Mouse (Mus musculus) limb, embryonic 15.5 days (tissue): ENCODE results near the gene Nadk2. TPM values are rescaled to one million over a fixed set of nuclear protein-coding genes. Genes with fewer than 3 reads are reported as not detected.

Experiments used
- ATAC-seq: fragments of 200-750 bp; cut with Nextera tagmentation; 2 replicates; pipeline ENCODE4 v1.8.0; 2017; ENCODE audit warnings: low read depth, moderate TSS enrichment; ENCODE audit not compliant: insufficient number of reproducible peaks, low FRiP score, low TSS enrichment
- H3K27ac ChIP-seq: fragments of 300-500 bp; sonication (generic); 2 replicates; pipeline ENCODE4 v1.5.1; 2015; ENCODE audit warnings: moderate library complexity, mild to moderate bottlenecking, inconsistent platforms
- H3K27me3 ChIP-seq: fragments of 300-500 bp; sonication (generic); 2 replicates; pipeline ENCODE4 v1.6.1; 2015; ENCODE audit warnings: inconsistent platforms
- H3K36me3 ChIP-seq: fragments of 300-500 bp; sonication (generic); 2 replicates; pipeline ENCODE4 v1.6.1; 2015; ENCODE audit warnings: inconsistent platforms
- H3K4me1 ChIP-seq: fragments of 300-500 bp; sonication (generic); 2 replicates; pipeline ENCODE4 v1.6.1; 2015; ENCODE audit warnings: inconsistent platforms
- H3K4me2 ChIP-seq: fragments of 300-500 bp; sonication (generic); 2 replicates; pipeline ENCODE4 v1.6.1; 2015; ENCODE audit warnings: mild to moderate bottlenecking, inconsistent platforms
- H3K4me3 ChIP-seq: fragments of 300-500 bp; sonication (generic); 2 replicates; pipeline ENCODE4 v1.5.1; 2015; ENCODE audit warnings: mild to moderate bottlenecking, inconsistent platforms
- H3K9ac ChIP-seq: fragments of 300-500 bp; sonication (generic); 2 replicates; pipeline ENCODE4 v1.6.1; 2015; ENCODE audit warnings: inconsistent platforms
- H3K9me3 ChIP-seq: fragments of 300-500 bp; sonication (generic); 2 replicates; pipeline ENCODE4 v1.6.1; 2016; ENCODE audit warnings: inconsistent platforms
- WGBS: fragments of 180-500 bp; shearing (Covaris S2); methylation state at CpG from one replicate; pipeline ENCODE4 v1.1.7; 2015; 5-methylcytosine and 5-hydroxymethylcytosine counted together
- polyA plus RNA-seq: library from polyadenylated mRNA; unstranded; fragments of >200 nt; fragmentation: Nextera tagmentation; extraction: Ambion mirVana; gene quantifications from 2 replicates; pipeline ENCODE4 v1.2.1, GENCODE M21; 2015

The Nadk2 gene
- polyA plus RNA-seq, 1 experiment from 2014 or later, result 19.8 TPM

DNA sequence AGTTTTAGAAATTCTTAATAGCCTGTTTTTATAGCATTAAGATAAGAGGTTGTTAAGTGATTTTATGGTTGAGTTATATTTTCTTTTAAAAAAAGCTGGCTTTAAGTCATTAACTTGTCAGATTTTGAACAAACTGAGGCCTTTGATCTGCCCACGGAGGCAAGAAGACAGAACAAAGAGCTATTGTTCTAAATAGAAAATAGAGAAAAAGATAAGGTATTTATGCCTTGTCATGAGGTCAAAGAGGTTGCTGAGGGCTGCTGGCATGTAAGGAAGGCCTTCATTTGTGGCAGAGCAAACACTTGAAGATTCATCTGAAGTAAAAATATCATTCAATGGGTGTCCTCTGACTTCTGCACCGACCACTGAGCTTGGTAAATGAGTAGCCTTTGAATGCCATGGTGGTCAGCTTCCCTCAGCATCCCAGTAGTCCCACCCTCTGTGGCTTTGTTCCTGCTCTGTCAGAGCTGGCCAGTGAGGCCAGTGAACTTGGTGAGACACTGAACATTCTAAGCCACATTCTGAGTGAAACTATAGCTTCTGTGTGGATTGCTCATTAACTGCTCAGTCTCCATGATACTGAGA is 18.2 kb downstream of the Nadk2 start:
- H3K4me3 ChIP-seq, result no peak overlapping the region
- no peak overlapping the region for H3K9ac ChIP-seq
- H3K4me2 ChIP-seq, result no peak overlapping the region
- no peak overlapping the region for H3K27ac ChIP-seq
- H3K4me1 ChIP-seq, result no peaks in the 10 kb centered on the region; the same call in 1 of the 2 replicates
- no peaks in the 10 kb centered on the region for H3K9me3 ChIP-seq
- ATAC-seq, result no peak
- WGBS, result 48% methylated on average over 2 of the region's 2 CpGs
- peaks cover 29% of the 10 kb centered on the region for H3K36me3 ChIP-seq
- no peaks in the 10 kb centered on the region for H3K27me3 ChIP-seq

DNA sequence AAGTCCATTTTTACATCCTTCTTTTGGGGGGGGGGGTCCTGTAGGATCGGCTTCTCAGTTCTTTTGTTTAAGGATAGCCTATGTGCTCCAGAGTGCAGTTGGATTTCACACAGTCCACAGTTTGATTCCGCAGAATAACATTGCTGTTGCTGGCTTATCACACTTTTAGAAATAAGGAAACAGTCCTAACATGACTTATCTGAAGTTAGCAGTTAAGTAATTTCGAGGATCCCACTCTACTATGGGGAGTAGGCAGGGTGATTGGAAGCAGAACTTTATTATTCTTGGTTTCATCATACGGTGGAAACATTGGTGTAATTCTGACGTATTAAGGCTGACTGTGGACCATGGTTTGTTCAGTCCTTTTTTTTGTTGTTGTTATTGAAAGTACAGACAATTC is 19.6 kb downstream of the Nadk2 start:
- peaks cover 5% of the 10 kb centered on the region; the same call in 1 of the 2 replicates for H3K4me1 ChIP-seq
- no peak overlapping the region for H3K4me2 ChIP-seq
- no peak overlapping the region for H3K4me3 ChIP-seq
- no peak for ATAC-seq
- H3K27ac ChIP-seq, result no peak overlapping the region
- WGBS, result 91% methylated on average over 5 of the region's 5 CpGs
- H3K27me3 ChIP-seq, result no peaks in the 10 kb centered on the region
- H3K36me3 ChIP-seq, result peaks cover 36% of the 10 kb centered on the region
- no peak overlapping the region for H3K9ac ChIP-seq
- no peaks in the 10 kb centered on the region for H3K9me3 ChIP-seq

DNA sequence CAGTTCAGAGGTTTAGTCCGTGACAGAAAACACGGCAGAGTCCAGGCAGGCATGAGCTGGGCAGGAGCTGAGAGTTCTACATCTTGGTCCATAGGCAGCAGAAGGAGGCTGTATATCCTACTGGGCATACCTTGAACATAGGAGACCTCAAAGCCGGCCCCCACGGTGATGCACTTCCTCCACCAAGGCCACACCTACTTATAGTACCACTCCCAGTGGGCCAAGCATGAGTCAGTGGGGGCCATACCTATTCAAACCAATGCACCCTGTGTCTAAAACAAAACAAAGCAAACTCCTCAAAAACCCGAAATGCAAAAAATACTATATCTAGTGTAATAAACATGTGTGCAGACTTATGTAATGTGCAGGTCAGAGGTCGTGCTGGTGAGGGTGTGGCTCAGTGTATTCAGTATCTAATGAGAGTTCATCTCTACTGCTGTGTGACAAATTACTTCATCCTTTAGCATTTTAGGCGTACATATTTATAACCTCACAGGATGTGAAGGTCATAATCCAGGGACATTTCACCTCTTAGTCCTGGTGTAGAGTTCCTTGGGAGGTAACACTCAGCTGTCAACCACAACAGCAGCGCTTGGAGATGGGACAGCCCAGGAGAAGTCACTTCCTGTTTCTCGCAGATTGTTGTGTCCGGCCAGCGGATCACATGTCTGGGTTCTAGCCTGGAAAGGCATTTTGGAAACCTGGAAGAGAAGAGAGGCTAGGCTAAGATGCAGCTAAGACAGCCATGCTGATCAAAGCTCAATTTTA is 22.7 kb downstream of the Nadk2 start:
- no peak overlapping the region for H3K4me2 ChIP-seq
- 74% methylated on average over 11 of the region's 11 CpGs for WGBS
- H3K4me3 ChIP-seq, result no peak overlapping the region
- peaks cover 34% of the 10 kb centered on the region for H3K36me3 ChIP-seq
- peak; percentile 44; the same call in 1 of the 2 replicates for ATAC-seq
- H3K4me1 ChIP-seq, result peaks cover 5% of the 10 kb centered on the region; the same call in 1 of the 2 replicates
- no peak overlapping the region for H3K9ac ChIP-seq
- no peak overlapping the region for H3K27ac ChIP-seq
- no peaks in the 10 kb centered on the region for H3K9me3 ChIP-seq
- no peaks in the 10 kb centered on the region for H3K27me3 ChIP-seq

DNA sequence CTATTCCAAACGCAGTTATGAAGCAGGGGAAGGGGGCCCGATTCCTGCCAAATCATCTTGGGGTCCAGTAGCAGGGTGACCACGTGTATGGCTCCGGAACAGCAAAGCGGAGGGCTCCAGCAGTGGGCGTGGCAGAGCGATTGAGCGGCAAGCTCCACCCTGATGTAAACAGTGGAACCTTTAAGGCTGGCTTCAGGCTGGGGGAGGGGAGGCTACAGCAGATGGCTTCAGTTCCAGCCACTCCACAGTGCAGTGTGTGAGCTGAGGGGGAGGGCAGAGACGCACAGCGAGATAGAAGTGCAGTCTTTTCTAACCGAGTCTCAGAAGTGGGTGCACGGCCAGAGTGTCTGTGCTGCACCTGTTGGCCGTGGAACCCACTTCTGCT is 23.3 kb downstream of the Nadk2 start:
- H3K36me3 ChIP-seq, result peaks cover 34% of the 10 kb centered on the region
- H3K9me3 ChIP-seq, result no peaks in the 10 kb centered on the region
- no peak overlapping the region for H3K27ac ChIP-seq
- no peak overlapping the region for H3K4me2 ChIP-seq
- WGBS, result 26% methylated on average over 13 of the region's 13 CpGs
- ATAC-seq, result peak; percentile 19; the same call in 1 of the 2 replicates
- H3K4me3 ChIP-seq, result no peak overlapping the region
- no peaks in the 10 kb centered on the region for H3K27me3 ChIP-seq
- H3K9ac ChIP-seq, result no peak overlapping the region
- H3K4me1 ChIP-seq, result peaks cover 5% of the 10 kb centered on the region; the same call in 1 of the 2 replicates

DNA sequence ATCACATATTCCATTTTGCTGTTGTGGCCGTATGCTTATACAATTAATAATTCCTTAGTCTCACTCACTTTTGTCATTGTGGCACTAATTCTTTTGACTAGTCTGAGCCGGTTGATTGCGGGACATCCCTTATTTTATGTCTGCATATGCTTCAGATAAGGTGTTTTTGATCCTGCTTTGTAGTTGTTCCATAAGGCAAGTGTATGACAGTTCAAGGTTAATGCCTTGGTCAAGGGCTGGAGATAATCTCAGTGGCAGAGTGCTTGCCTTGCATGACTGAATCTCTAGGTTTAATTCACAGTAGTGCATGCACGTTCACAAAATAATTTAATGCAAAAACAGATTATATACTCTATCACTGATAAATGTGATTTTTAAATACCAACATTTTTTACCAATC is 25.8 kb downstream of the Nadk2 start:
- H3K4me2 ChIP-seq, result no peak overlapping the region
- no peaks in the 10 kb centered on the region for H3K9me3 ChIP-seq
- 94% methylated on average over 4 of the region's 4 CpGs for WGBS
- no peaks in the 10 kb centered on the region for H3K27me3 ChIP-seq
- ATAC-seq, result no peak
- H3K9ac ChIP-seq, result no peak overlapping the region
- peaks cover 5% of the 10 kb centered on the region; the same call in 1 of the 2 replicates for H3K4me1 ChIP-seq
- no peak overlapping the region for H3K4me3 ChIP-seq
- H3K27ac ChIP-seq, result no peak overlapping the region
- peaks cover 50% of the 10 kb centered on the region for H3K36me3 ChIP-seq

DNA sequence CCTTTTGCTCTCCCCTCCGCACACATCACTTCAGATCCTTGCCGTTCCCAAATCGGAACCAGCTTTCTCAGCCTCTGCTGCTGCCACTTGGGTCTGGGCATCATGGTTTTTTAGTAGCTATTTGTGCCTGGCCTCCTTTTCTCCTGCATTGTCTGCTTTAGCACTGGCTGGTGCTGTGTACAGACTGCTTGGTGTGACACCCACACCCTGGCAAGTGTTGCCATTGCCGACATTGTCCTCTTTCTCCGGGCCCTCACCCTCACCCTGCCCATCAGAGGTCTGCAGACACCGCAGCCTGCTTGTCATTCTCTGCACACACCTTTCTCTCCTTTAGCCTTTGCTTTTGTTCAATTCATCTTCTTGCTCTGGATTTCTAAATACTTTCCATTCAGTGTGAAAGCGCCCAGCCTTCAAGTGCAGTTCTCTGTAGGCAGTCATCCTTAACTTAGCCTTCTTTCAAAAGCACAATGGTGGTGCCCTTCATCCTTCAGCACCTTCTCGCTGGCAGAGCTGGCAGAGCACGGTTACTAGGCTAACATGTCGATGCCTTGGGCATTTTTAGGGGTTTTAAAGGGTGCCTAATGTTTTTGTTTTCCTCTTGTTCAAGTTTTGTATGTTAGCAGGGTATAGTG is 29.5 kb downstream of the Nadk2 start:
- H3K36me3 ChIP-seq, result peaks cover 46% of the 10 kb centered on the region
- no peak overlapping the region for H3K4me3 ChIP-seq
- H3K9me3 ChIP-seq, result no peaks in the 10 kb centered on the region
- no peak overlapping the region for H3K27ac ChIP-seq
- WGBS, result 94% methylated on average over 10 of the region's 10 CpGs
- H3K27me3 ChIP-seq, result no peaks in the 10 kb centered on the region
- H3K9ac ChIP-seq, result no peak overlapping the region
- no peaks in the 10 kb centered on the region for H3K4me1 ChIP-seq
- no peak for ATAC-seq
- no peak overlapping the region for H3K4me2 ChIP-seq

DNA sequence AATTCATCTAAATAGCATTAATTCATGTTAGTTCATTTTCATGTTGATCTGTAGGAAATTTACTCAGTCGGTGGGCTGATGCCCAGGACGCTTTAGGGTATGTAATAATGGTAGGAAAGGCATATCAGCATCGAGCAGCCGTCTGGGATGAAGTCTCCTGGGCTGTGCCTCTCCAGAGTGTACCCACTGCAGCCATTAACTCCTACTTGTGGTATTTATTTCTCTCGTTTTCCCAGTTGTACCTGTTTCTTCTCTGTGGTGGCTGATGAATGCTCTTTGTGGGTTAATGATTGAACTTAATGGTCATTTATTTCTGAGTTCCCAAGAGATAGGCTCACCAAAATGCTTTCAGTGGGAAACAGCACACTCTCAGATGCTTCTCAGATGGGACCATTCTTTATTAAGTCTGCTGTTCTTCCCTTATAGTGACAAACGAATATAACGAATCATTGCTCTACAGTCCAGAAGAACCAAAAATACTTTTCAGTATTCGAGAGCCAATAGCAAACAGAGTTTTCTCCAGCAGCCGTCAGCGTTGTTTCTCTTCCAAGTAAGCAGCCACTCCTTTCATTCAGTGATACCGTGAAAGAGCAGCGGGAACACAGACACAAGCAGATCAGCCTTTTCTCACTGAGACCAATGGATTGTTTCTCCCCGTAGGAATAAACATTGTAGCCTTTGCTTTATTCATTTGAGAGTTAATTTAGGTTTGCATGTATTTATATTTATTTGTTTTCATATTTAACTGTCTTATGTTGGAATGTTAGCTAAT is 35.4 kb downstream of the Nadk2 start:
- H3K4me1 ChIP-seq, result no peaks in the 10 kb centered on the region
- H3K27ac ChIP-seq, result no peak overlapping the region
- no peak overlapping the region for H3K9ac ChIP-seq
- 86% methylated on average over 13 of the region's 13 CpGs for WGBS
- no peak for ATAC-seq
- H3K9me3 ChIP-seq, result no peaks in the 10 kb centered on the region
- no peak overlapping the region for H3K4me3 ChIP-seq
- peaks cover 43% of the 10 kb centered on the region for H3K36me3 ChIP-seq
- H3K4me2 ChIP-seq, result no peak overlapping the region
- no peaks in the 10 kb centered on the region for H3K27me3 ChIP-seq

DNA sequence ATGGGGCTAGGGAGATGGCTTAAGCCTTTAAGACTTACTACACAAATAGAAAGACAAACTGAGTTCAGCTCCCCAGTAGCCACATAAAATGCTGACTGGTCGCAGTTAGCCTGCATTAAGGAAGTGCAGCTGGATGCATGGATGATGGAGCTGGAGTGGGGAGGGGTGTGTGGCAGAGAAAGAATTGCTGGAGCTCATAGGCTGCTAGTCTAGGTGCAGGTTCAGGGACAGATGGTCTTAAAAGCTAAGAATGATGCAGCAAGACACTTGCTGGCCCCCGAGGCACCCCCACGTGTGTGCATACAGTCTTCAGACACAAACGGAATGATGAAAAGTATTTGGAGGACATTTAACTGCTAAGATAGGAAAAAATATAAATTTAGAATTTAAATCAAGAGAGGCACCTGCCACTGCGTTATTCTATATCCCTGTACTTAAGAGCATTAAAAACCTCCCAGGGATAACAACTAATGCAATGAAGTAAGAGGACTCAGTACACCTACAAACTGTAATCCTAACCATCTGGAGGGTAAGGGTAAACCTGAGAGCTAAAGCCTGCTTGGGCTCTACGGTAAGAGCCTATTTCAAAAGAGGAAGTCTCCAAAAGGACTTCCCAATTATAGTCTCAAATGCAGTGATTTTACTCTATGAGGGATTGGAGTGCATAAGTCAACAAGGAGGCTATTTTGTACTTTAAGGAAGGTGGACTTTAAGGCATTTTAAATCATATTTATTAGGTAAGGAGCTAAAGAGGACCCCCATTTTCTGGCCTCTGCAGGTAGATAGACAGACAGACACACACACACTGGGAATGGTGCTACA is 39.7 kb downstream of the Nadk2 start:
- WGBS, result 68% methylated on average over 6 of the region's 6 CpGs
- Histone ChIP-seq H3K36me3 (peaks cover 48% of the 10 kb centered on the region), H3K4me2 (no peak overlapping the region), H3K4me3 (no peak overlapping the region), H3K9me3 (no peaks in the 10 kb centered on the region), H3K9ac (no peak overlapping the region), H3K4me1 (no peaks in the 10 kb centered on the region), H3K27ac (no peak overlapping the region), H3K27me3 (no peaks in the 10 kb centered on the region)
- no peak for ATAC-seq

DNA sequence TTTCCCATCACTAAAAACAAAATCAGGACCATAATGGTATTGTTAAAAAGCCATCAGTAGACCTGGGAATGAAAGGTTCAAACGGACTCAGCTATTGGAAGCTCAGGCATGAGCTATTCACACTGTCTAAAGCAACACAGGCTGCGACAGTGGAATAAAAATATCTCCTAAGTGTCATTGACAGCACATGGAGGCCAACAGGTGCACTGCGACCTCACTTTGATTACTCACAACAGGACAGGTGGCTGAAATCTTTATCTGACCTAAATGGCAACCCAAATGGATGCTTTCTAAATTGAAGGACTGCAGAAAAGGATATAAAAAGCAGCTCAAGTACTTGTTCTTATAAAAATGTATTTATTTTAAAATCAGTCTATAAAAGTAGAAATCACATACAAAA is 40.6 kb downstream of the Nadk2 start:
- Histone ChIP-seq H3K9ac (no peak overlapping the region), H3K4me1 (no peaks in the 10 kb centered on the region), H3K4me2 (no peak overlapping the region), H3K27me3 (no peaks in the 10 kb centered on the region), H3K4me3 (no peak overlapping the region), H3K9me3 (no peaks in the 10 kb centered on the region), H3K27ac (no peak overlapping the region), H3K36me3 (peaks cover 53% of the 10 kb centered on the region)
- 81% methylated on average over 3 of the region's 3 CpGs for WGBS
- no peak for ATAC-seq

DNA sequence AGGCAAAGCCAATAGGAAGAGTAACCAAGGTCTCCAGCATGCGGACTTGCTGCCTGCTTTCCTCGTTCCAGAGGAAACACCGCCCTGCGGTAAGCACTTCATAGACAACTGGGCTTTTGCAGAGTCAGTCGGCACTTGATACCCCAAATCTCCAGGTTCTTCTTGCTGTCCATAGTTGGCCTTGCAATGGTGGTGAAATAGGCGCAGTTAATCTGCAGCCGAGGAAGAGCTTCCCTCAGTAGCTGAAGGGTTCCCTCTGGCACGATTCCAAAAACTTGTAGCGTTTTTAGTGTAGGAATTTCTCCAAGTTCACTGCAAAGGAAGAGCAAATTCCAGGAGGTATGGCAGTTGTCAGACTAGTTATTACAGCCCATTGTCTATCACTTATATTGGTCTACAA is 42.5 kb downstream of the Nadk2 start:
- Histone ChIP-seq H3K4me3 (no peak overlapping the region), H3K27ac (no peak overlapping the region), H3K9me3 (no peaks in the 10 kb centered on the region), H3K36me3 (peaks cover 60% of the 10 kb centered on the region), H3K27me3 (no peaks in the 10 kb centered on the region), H3K4me1 (no peaks in the 10 kb centered on the region), H3K9ac (no peak overlapping the region), H3K4me2 (no peak overlapping the region)
- 67% methylated on average over 9 of the region's 9 CpGs for WGBS
- no peak for ATAC-seq

DNA sequence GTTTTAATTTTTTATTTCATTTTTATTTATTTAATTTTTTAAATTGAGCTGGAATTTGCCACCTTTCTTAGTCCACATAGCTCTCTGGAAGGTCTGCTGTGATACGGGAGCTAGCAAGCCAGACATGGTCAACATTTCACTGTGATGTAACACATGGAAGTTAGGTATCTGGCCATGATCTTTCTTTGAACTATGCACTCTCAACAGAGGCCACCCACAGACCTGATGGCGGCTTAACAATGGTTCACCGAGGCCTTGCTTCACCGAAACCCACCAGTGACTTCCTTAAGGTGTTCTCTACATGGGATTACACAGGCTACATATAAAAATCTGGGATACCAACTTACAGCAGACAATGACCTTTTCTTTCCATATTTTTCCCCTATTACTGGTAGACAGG is 43.1 kb downstream of the Nadk2 start:
- Histone ChIP-seq H3K36me3 (peaks cover 66% of the 10 kb centered on the region), H3K4me3 (no peak overlapping the region), H3K27me3 (no peaks in the 10 kb centered on the region), H3K27ac (no peak overlapping the region), H3K9ac (no peak overlapping the region), H3K4me2 (no peak overlapping the region), H3K4me1 (no peaks in the 10 kb centered on the region), H3K9me3 (no peaks in the 10 kb centered on the region)
- WGBS, result 88% methylated on average over 4 of the region's 4 CpGs
- no peak for ATAC-seq
